Mouse (Mus musculus): ENCODE data around the gene Hist3h2a.

The Hist3h2a gene

DNA sequence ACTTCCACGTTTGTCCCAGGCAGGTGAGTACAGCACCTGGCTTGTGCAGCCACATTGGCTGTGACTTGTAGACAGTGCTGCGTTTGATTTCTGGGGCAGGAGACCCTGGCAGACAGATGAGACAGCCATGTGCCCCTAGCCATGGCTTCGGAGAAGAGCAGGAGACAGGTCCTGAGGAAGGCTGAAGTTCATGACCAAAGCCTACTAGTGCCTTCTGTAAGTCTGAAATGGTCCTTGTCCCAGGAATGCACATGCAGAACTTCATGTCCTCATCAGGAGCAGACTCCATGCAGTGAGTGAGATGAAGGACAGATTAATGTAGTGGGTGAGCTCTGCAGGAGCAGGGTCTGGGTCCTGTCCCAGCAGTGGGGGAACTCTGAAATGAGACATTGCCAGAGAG lies 37.4 kb downstream of the Hist3h2a start:
- no peak for DNase-seq (ENCODE audit: low spot score in 2 of 2)

DNA sequence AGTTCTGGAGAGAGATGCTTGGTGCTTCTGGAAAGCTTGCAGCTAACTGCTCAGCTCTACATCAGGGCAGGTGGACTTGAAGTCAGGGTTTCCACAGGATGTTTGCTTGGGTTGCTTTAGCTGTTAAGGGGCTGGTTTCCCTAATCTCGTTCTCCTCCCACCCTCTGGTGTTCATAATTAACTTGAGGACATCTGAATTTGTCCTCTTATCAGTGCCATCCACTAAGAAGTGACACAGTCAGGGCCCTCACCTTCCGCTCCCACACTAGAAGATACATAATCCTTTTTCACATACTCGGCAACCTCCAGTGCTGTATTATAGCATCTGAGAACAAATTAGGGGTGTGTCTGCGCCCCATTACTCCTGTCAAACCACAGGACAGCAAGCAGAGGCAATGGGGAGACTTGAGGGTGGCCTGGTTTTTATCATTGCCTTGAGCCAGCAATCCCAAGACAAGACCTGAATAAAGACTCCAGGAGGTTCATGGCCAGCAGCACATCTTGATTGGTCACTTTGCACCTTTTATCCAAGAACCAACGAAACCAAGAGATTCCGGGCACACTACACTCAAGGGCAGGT lies 38.7 kb downstream of the Hist3h2a start:
- no peak for DNase-seq (ENCODE audit: low spot score in 2 of 2)

DNA sequence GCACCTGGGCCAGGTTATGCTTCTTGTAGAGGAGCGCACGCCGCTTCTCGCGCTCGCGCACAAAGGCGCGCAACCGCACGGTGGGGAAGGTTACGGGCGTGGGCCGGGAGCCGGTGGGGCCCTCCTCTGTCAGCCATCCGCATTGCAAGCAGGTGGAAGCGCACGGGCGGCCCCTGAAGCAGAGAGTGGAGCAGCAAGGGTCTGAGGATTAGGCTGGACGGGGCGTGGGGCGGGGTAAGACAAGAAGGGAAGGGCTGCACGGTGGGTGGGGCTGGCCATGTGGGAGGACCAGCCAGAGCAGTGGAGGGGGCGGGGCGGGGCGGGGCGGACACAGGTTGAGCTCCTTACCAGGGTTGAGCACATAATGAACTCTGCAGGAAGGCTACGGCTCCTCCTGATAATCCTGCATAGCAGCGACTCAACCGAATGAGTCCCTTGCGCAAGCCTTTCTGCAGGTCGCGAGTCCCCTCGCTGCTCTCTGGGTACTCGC lies 39.9 kb downstream of the Hist3h2a start:
- DNase-seq (ENCODE audit: low spot score in 2 of 2), result peak; percentile 11 to 36

DNA sequence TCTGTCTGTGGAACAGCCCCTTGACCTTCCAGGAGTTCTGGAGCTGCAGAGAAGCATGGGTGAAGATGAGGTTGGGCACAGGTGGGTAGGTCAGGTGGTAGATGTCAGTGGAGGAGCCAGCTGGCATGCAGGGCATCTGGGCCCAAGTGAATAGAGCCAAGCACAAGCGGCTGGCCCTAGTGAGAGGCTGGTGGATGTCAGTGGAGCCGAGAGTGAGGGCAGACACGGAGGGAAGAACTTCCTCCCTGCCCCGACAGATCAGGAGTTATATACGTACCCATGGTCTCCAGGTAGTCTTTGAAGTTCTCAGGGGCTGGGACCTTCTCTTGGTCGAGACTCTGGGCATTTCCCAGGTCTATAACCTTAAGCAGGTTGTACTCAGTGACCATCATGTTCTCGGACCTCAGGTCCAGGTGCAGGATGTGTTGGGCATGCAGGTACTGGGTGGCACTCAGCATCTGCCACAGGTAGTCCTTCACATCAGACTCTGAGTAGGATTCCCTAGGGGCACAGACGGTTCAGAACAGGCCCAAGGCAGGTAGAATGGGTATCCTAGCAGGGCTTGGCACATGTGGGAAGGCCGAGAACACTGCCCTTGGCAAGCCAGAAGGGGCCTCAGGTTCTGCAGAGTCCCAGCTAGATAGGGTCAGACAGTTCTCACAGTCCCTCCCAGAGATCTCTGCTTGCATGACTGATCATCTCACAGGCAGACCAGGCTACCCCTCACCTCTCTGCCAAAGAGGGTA lies 40.7 kb downstream of the Hist3h2a start:
- DNase-seq (ENCODE audit: low spot score in 2 of 2), result no peak

DNA sequence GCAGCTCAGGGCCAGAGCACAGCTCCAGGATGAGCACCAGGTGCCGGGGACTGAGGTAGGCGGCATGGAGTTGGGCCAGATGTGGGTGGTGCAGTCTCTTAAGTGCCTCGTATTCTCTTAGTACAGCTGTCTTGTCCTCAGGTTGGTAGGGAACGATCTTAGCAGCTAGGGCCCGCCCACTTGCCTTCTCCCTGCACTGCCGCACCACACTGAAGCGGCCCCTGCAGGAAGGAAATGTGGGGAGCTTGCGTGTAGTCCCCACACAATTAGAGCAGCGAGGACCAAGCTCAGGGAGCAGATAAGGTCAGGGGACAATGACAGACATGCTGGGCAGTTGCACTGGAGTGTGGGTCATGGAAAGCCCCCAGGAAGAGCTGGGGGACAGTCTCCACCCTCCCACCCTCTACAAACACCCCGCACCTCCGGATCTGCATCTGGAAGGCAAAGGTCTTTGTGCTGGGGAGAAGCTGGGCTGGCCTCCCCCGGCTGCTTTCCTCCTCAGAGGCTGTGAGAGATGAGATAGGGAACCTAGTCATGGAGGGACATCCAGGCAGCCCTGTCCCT lies 41.4 kb downstream of the Hist3h2a start:
- DNase-seq (ENCODE audit: low spot score in 2 of 2), result no peak

DNA sequence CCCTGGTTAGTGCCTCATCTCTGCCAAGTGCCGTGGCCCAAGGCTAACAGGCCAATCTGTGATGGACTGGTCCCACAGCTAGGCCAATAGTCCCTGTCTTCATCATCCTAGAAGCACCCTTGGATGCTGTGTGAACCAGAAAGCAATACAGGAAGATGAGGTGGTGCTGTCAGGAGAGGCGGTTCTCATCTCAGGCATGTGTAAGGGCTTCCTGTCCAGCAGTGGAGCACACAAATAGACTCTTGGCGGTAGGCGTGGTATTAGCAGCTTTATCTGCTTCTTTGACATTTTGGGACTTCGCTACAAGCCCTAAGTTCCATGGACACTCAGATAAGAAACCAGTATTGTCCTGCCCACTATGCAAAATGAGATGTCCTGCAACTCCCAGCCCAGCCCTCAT lies 43.1 kb downstream of the Hist3h2a start:
- no peak for DNase-seq (ENCODE audit: low spot score in 2 of 2)

DNA sequence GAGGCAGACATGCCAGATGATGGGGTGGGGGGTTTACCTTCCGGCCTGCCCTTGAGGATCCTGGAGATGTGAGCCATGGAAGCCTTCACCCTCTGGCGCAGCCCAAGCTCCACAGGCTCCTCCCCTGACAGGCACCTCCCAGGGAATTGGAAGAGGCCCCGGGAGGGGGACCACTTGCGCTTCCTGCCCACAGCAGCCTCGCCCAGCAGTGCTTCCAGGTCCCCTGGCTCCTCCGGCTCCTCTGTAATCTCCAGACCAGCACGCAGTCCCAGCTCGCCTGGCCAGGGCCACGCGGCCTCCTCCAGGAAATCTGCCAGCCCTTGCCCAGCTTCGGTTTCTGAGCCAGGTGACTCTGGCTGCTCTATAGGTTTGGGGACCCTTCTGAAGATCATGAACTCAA lies 44.7 kb downstream of the Hist3h2a start:
- no peak for DNase-seq (ENCODE audit: low spot score in 2 of 2)

DNA sequence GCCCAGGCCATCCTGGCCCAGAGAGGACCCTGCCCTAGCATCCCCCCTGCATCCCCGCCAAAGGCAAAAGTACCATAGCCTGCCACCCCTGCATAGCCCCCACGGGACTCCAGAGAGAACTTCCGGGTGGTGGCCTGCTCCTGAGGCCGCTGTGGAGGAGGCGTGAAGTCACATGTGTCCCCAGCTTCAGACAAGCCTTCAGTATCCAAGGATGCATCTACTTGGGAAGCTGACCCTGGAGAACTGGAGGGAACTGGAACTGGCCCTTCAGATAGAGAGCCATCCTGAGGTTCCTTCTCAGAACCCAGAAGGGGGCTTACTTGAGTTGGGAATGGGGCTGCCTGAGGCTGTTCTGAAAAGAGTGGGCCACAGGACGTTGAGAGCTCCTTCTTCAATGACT lies 45.3 kb downstream of the Hist3h2a start:
- no peak for DNase-seq (ENCODE audit: low spot score in 2 of 2)

DNA sequence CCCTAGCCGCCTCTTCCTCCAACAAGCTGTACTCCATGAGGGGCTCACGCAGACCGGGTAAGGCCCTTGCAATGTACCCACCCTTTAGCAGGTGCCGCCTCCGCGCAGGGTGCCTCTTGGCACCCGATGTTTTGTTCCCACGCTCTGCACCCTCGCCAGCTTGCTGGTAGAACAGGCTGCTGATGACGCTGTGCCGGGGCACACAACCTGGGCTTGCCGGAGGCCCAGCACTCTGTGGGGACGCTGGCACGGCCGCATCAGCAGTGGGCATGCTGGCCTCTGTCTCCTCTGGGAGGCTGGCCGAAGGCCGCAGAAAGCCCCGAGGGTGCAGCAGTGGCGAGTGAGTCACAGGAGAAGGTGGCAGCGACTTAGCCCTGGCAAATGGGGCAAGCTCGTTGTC lies 46.1 kb downstream of the Hist3h2a start:
- no peak for DNase-seq (ENCODE audit: low spot score in 2 of 2)

DNA sequence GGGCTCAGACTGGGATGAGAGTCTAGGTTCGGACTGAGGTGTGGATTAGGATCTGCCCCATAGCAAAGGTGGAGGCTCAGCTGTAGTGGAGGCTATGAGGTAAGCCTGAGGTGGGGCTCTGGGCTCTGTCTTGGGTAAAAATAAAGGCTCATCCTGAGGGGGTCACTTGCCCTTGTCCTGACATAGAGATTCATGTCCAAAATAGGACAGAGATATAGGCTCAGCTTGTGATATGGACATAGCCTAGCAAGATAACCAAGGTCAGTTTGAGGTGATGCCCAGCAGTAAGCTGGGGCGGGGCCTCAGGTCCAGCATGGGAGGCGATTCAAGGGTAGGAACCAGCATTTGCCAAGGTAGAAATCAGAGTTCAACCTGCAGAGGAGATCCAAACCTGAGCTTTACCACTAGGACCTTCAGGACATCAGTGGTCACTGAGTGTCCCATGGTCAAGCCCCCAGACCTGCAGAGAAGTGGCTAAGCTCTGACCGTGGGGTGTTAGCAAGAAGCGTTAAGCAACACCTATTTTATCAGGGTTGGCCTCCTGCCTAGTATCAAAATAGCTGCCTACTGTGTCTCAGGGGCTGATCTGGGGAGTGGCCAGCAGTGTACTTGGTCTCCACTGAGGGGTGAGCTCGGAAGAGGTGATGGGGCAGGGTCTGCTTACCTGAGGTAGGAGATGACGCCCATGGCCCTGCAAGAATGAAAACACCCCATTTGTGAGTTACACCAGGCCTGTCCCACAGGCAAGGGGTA lies 48.0 kb downstream of the Hist3h2a start:
- DNase-seq (ENCODE audit: low spot score in 2 of 2), result no peak

Measured in urinary bladder, postnatal 36 days (tissue).